Mouse (Mus musculus) small intestine, adult 2 months (tissue): ENCODE data around the gene Gm9573. TPM values are rescaled to one million over a fixed set of nuclear protein-coding genes. Genes with fewer than 3 reads are reported as not detected.

ENCODE experiments used
- H3K27ac ChIP-seq: fragments of 200-500 bp; 2 replicates; pipeline ENCODE4 v1.5.1; 2012; ENCODE audit warnings: low read depth, low read length, control low read depth, inconsistent platforms; ENCODE audit not compliant: insufficient read depth
- H3K27me3 ChIP-seq: fragments of 200-500 bp; 2 replicates; pipeline ENCODE4 v1.6.1; 2012; ENCODE audit warnings: mild to moderate bottlenecking, moderate library complexity, low read length, inconsistent platforms; ENCODE audit not compliant: control insufficient read depth, insufficient read depth
- H3K36me3 ChIP-seq: fragments of 200-500 bp; 2 replicates; pipeline ENCODE4 v1.6.1; 2012; ENCODE audit warnings: mild to moderate bottlenecking, low read length, control low read depth, inconsistent platforms; ENCODE audit not compliant: control insufficient read depth, insufficient read depth
- H3K4me1 ChIP-seq: fragments of 200-500 bp; 2 replicates; pipeline ENCODE4 v1.6.1; 2012; ENCODE audit warnings: low read length, inconsistent platforms, mixed read lengths; ENCODE audit not compliant: control insufficient read depth, insufficient read depth, insufficient read length
- H3K4me3 ChIP-seq: fragments of 200-500 bp; 2 replicates; pipeline ENCODE4 v1.5.1; 2012; ENCODE audit warnings: low read depth, mild to moderate bottlenecking, control low read depth, inconsistent platforms, low read length, moderate library complexity
- CTCF ChIP-seq: fragments of 200-500 bp; IDR thresholded peaks from 2 replicates; pipeline ENCODE4 v1.5.1; 2012; ENCODE audit warnings: low read depth, mild to moderate bottlenecking, control low read depth, inconsistent platforms, low read length, moderate library complexity, mixed read lengths; ENCODE audit not compliant: insufficient replicate concordance, insufficient read length; ENCODE audit errors: extremely low read depth
- POLR2A ChIP-seq: fragments of 200-500 bp; IDR thresholded peaks from 2 replicates; pipeline ENCODE4 v1.6.1; 2012; ENCODE audit warnings: low read depth, mild to moderate bottlenecking, control low read depth, inconsistent platforms, low read length, moderate library complexity
- WGBS: fragments of 180-500 bp; shearing (Covaris S2); methylation state at CpG from one replicate; pipeline ENCODE4 v1.1.7; 2018; 5-methylcytosine and 5-hydroxymethylcytosine counted together
- polyA plus RNA-seq: library from polyadenylated mRNA; depleted of rRNA; stranded (reverse); fragments of >200 nt; gene quantifications from 2 replicates; pipeline ENCODE4 v1.2.3, GENCODE M21; 2012

The Gm9573 gene
- polyA plus RNA-seq, 1 experiment: not detected

DNA sequence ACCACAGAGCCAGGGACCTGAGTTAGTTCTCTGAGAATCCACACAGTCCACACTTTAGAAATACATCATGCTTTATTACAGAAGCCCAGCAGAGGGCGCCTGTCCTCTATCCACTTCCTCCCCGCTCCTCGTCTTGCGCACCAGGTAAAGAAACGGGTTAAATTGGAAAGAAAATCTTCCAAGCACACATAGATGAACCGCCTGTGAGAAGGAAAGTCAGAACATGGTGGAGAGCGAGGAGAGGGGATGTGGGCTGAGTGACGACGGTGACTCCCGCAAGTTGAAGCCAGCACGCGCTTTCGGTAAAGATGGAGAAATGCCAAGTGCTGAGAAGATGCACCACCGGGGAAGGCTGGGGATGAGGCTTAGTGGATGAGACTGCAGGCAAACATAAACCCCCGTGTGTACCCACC, 9.3 kb upstream of the Gm9573 start:
- Histone ChIP-seq H3K36me3 (no peaks in the 10 kb centered on the region), H3K27me3 (no peaks in the 10 kb centered on the region), H3K4me1 (peaks cover 3% of the 10 kb centered on the region; the same call in 1 of the 2 replicates), H3K4me3 (peak overlapping the region; percentile 65), H3K27ac (no peak overlapping the region)
- under 1% methylated on average over 15 of the region's 15 CpGs for WGBS
- TF ChIP-seq POLR2A (no peak), CTCF (peak; percentile 93; the same call in 1 of the 2 replicates)

DNA sequence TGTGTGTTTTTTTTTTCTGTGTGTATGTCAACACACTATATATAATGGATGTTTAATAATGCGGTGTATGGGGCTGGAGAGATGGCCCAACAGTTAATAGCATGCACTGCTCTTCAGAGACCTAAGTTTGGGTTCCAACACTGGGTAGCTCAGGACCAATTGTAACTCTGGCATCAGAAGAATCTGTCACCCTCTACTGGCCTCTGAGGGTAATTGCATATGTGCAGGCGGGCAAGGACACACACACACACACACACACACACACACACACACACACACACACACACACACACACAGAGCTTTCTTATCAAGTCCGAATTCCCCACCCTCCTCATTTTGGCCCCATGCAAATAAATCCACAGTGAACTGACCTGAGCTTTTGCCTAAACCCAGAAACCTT, 8.8 kb upstream of the Gm9573 start:
- no peak overlapping the region for H3K4me3 ChIP-seq
- peaks cover 3% of the 10 kb centered on the region; the same call in 1 of the 2 replicates for H3K4me1 ChIP-seq
- TF ChIP-seq POLR2A: no peak
- no peak for TF ChIP-seq CTCF
- no peaks in the 10 kb centered on the region for H3K36me3 ChIP-seq
- 67% methylated on average over 3 of the region's 3 CpGs for WGBS
- H3K27me3 ChIP-seq: no peaks in the 10 kb centered on the region
- H3K27ac ChIP-seq: no peak overlapping the region

DNA sequence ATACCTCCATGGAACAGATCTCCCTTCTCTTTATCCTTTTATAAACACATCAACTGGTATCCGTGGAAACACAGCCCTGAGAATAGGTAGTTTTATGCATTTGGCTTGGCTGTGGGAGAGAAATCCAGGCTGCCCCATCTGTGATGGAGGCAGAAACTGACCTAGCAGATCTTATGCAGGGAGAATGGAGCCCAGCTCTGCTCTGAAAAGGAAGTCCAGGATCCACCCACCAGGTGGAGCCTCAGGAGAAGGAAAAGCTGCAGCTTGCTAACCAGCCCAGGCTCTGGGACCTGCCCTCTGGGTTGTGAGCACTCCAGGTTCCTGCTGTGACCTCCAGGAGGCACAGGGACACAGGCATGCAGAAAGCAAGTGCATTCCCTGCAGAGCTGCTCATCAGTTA, 7.6 kb upstream of the Gm9573 start:
- no peaks in the 10 kb centered on the region for H3K27me3 ChIP-seq
- peaks cover 3% of the 10 kb centered on the region; the same call in 1 of the 2 replicates for H3K4me1 ChIP-seq
- 14% methylated on average over 1 of the region's 1 CpGs for WGBS
- no peaks in the 10 kb centered on the region for H3K36me3 ChIP-seq
- H3K27ac ChIP-seq: no peak overlapping the region
- no peak overlapping the region for H3K4me3 ChIP-seq
- TF ChIP-seq POLR2A (no peak), CTCF (peak; percentile 48; the same call in 1 of the 2 replicates)

DNA sequence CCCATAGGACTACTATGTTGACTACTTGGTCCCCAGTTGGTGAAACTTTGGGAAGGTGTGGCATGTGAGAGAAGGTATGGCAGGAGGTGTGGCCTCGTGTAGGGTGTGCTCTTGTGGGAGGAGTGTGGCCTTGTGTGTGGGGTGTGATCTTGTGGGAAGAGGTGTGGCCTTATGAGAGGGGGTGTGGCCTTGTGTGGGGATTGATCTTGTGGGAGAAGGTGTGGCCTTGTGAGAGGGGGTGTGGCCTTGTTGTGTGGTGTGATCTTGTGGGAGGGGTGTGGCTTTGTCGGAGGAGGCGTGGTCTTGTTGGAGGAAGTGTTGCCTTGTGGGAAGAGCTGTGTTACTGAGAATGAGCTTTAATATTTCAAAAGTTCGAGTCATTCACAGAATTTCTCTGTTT, 9.3 kb downstream of the Gm9573 start:
- H3K36me3 ChIP-seq: no peaks in the 10 kb centered on the region
- H3K4me1 ChIP-seq: no peaks in the 10 kb centered on the region
- TF ChIP-seq CTCF: no peak
- TF ChIP-seq POLR2A: no peak
- H3K27ac ChIP-seq: no peak overlapping the region
- H3K4me3 ChIP-seq: no peak overlapping the region
- WGBS: 68% methylated on average over 4 of the region's 4 CpGs
- no peaks in the 10 kb centered on the region for H3K27me3 ChIP-seq

DNA sequence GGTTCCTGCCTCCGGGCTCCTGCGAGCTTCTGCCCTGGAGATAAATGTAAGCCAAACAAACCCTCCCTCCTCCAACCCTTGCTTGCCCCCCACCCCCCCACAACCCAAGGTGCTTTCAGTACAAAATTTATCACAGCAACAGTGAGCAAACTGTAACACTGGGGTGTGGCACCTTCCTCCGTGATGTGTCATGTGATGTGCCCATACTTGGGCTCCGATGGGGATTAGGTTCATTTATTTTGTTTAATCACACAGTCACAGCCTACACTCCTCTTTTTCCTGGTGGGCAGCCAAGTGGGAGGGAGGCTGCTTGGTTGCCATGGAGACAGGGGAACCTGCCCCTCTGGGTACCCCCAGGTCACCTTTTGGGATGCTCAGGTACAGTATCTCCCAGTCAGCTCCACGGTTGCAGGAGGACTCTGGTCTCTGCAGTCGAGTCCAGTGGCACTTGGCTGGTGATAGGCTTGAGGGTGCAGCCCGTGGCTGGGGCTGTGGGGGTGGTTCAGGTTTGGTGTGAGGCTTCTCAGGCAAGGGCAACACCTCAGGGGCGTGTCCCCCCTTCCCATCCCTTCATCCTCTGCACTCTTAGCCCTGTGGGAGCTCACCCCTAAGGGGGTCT, 24.6 kb downstream of the Gm9573 start:
- H3K27me3 ChIP-seq: no peaks in the 10 kb centered on the region; the same call in 1 of the 2 replicates
- H3K27ac ChIP-seq: no peak overlapping the region
- no peaks in the 10 kb centered on the region for H3K36me3 ChIP-seq
- no peak for TF ChIP-seq POLR2A
- TF ChIP-seq CTCF: no peak
- no peaks in the 10 kb centered on the region for H3K4me1 ChIP-seq
- no peak overlapping the region for H3K4me3 ChIP-seq
- WGBS: 19% methylated on average over 8 of the region's 8 CpGs

DNA sequence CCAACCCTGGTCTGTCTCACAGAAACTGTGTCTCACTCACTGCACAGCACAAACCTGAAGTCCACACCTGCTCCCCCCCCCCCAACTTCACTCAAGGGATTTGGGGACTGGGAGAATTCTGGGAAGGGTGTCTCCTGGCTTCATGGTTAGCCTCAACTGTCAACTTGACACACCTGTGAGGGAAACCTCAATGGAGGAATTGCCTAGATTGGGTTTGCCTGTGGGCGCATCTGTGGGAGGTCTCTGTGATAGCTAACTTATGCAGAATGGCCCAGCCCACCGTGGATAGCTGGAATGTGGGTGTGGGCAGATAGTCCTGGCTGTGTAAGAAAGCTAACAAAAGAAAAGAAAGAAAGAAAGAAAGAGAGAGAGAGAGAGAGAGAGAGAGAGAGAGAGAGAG, 25.2 kb downstream of the Gm9573 start, which contains the start of gene Sfta2:
Gene Sfta2, plus strand, starts transcription at position 301 of the 400 bp plus-strand sequence.
- WGBS: 22% methylated on average over 2 of the region's 2 CpGs
- Histone ChIP-seq H3K4me1 (no peaks in the 10 kb centered on the region), H3K27me3 (no peaks in the 10 kb centered on the region; the same call in 1 of the 2 replicates), H3K36me3 (no peaks in the 10 kb centered on the region), H3K27ac (no peak within 1 kb of the TSS), H3K4me3 (no peak within 1 kb of the TSS)
- no peak for TF ChIP-seq POLR2A
- TF ChIP-seq CTCF: no peak

DNA sequence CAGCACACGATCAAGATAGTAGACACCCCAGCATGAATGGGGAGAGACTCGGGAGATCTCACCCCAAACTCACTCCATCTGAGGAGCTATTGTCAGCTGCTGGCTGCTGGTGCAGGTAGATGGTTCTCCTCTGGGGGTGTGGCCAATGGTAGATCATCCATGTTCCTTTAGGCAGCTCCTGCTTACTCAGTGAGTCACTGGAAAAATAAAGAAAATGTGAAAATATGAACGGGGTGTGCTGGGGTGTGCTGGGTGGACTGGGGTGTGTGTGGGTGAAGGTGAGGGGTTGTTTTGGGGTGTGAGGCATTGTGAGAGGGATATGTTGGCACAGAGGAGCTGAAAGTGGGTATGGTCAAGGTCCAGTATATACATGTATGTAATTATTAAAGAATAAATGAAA, 29.0 kb downstream of the Gm9573 start:
- Histone ChIP-seq H3K4me3 (no peak overlapping the region), H3K27ac (no peak overlapping the region), H3K36me3 (no peaks in the 10 kb centered on the region), H3K27me3 (peaks cover 3% of the 10 kb centered on the region; the same call in 1 of the 2 replicates), H3K4me1 (no peaks in the 10 kb centered on the region)
- WGBS: 81% methylated on average over 3 of the region's 3 CpGs
- TF ChIP-seq CTCF: no peak
- TF ChIP-seq POLR2A: no peak
